Mouse (Mus musculus) embryonic fibroblast, embryonic 13.5 days (primary cell): ENCODE measurements at regions not wholly inside any gene's neighbourhood (a gene's known extent, or its start where the extent isn't known, plus 50 kb on each side); places are given as distances from the start of the nearest gene placed in this dataset.

Source experiments
- CTCF ChIP-seq: IDR thresholded peaks from 2 replicates; pipeline ENCODE4 v1.5.1; 2011; ENCODE audit warnings: mild to moderate bottlenecking, control low read depth, low read length, moderate library complexity, borderline replicate concordance; ENCODE audit not compliant: insufficient read depth
- POLR2A ChIP-seq: IDR thresholded peaks from 2 replicates; pipeline ENCODE4 v1.6.1; 2011; ENCODE audit warnings: low read depth, mild to moderate bottlenecking, control low read depth, low read length, moderate library complexity

DNA sequence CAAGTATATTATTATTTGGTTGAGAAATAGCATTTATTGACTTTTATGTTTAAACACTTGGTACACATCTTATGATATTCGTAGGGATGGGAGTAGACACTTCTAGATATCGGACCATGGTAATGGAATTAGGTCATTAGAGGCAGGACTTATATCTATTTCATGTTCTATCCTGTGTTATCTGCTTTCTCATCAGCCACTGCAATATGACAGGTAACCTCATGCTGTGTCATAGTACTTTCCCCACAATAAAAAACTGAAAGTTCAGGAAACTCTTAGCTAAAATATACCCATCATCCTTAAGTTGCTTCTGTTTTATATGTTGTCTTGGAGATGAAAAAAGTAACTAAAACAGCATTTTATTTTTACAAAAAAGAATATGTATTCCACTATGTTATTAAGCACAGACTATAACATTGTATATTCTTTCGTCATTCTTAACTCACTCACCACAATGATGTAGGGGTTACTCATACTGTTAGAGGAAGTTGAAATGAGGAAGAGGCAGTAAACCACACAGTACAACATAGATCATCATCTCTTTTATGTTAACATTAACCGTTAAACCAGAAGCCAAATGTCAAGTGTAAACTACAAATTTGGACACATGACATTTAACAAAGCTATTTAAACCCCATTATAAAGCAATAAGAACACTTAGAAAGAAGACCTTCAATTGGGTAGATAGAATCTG lies 221.8 kb downstream of the 4930474N05Rik start:
- TF ChIP-seq CTCF (no peak), POLR2A (no peak)
